Mouse (Mus musculus): ENCODE measurements around the gene Ncs1. TPM values are rescaled to one million over a fixed set of nuclear protein-coding genes. Genes with fewer than 3 reads are reported as not detected.

Gene Ncs1
- polyA plus RNA-seq, 1 experiment = not detected

- Histone ChIP-seq H3K4me3 (ENCODE audit: insufficient read depth, low read depth, low read length) (no peak overlapping the region), H3K27ac (ENCODE audit: insufficient read depth, low read depth, low read length) (peak overlapping the region; percentile 97), H3K4me1 (ENCODE audit: control insufficient read depth, insufficient read depth, low read length) (peaks cover 90% of the 10 kb centered on the region)
- TF ChIP-seq CTCF (IDR thresholded peaks at IDR 0.05; ENCODE audit: insufficient read depth, low read depth, low read length) (no peak), POLR2A (IDR thresholded peaks at IDR 0.05; ENCODE audit: insufficient read depth, low read depth, low read length) (no peak)
- WGBS = 8% methylated on average over 10 of the region's 10 CpGs
Observed at GRCm38 (mm10) chr2:31263746-31264378, 18.2 kb downstream of the Ncs1 start.

- 24% methylated on average over 6 of the region's 6 CpGs for WGBS
- Histone ChIP-seq H3K27ac (ENCODE audit: insufficient read depth, low read depth, low read length) (peak overlapping the region; percentile 37), H3K4me3 (ENCODE audit: insufficient read depth, low read depth, low read length) (no peak overlapping the region), H3K4me1 (ENCODE audit: control insufficient read depth, insufficient read depth, low read length) (peaks cover 81% of the 10 kb centered on the region)
- TF ChIP-seq CTCF (IDR thresholded peaks at IDR 0.05; ENCODE audit: insufficient read depth, low read depth, low read length) (no peak), POLR2A (IDR thresholded peaks at IDR 0.05; ENCODE audit: insufficient read depth, low read depth, low read length) (no peak)
Observed at GRCm38 (mm10) chr2:31267447-31267846, 21.8 kb downstream of the Ncs1 start.

GRCm38 (mm10) chr2:31268631-31269030 is 23.0 kb downstream of the Ncs1 start:
- Histone ChIP-seq H3K4me1 (ENCODE audit: control insufficient read depth, insufficient read depth, low read length) (peaks cover 79% of the 10 kb centered on the region), H3K27ac (ENCODE audit: insufficient read depth, low read depth, low read length) (no peak overlapping the region), H3K4me3 (ENCODE audit: insufficient read depth, low read depth, low read length) (no peak overlapping the region)
- WGBS = 29% methylated on average over 5 of the region's 5 CpGs
- TF ChIP-seq CTCF (IDR thresholded peaks at IDR 0.05; ENCODE audit: insufficient read depth, low read depth, low read length) (no peak), POLR2A (IDR thresholded peaks at IDR 0.05; ENCODE audit: insufficient read depth, low read depth, low read length) (no peak)

DNA sequence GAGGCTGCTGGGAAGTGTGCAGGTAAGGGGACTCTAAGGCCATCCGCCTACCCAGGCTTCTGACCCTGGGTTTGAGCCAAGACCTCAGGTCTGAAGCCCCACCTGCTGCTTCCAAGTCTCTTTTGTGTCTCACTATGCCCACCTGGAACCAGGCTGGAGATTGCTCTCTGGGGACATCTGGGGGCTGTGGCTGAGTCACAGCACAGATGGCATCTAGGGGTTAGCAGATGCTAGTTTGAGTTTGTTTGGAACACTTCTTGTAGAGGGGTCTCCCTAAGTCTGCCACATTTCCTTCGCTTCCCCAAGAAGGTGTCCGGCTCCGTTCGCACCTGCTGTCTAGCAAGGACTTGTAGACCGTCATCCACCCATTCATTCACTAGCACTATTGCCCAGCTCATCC is 23.6 kb downstream of the Ncs1 start:
- no peak for TF ChIP-seq POLR2A (IDR thresholded peaks at IDR 0.05; ENCODE audit: insufficient read depth, low read depth, low read length)
- TF ChIP-seq CTCF (IDR thresholded peaks at IDR 0.05; ENCODE audit: insufficient read depth, low read depth, low read length) = no peak
- Histone ChIP-seq H3K4me3 (ENCODE audit: insufficient read depth, low read depth, low read length) (no peak overlapping the region), H3K4me1 (ENCODE audit: control insufficient read depth, insufficient read depth, low read length) (peaks cover 79% of the 10 kb centered on the region), H3K27ac (ENCODE audit: insufficient read depth, low read depth, low read length) (no peak overlapping the region)
- 85% methylated on average over 6 of the region's 6 CpGs for WGBS

- 91% methylated on average over 10 of the region's 10 CpGs for WGBS
- no peak overlapping the region for H3K27ac ChIP-seq (ENCODE audit: insufficient read depth, low read depth, low read length)
- TF ChIP-seq POLR2A (IDR thresholded peaks at IDR 0.05; ENCODE audit: insufficient read depth, low read depth, low read length) = no peak
- no peak for TF ChIP-seq CTCF (IDR thresholded peaks at IDR 0.05; ENCODE audit: insufficient read depth, low read depth, low read length)
Observed at GRCm38 (mm10) chr2:31269847-31270246, 24.2 kb downstream of the Ncs1 start.

GRCm38 (mm10) chr2:31270470-31270869 is 24.8 kb downstream of the Ncs1 start:
- Histone ChIP-seq H3K4me1 (ENCODE audit: control insufficient read depth, insufficient read depth, low read length) (peaks cover 78% of the 10 kb centered on the region), H3K4me3 (ENCODE audit: insufficient read depth, low read depth, low read length) (no peak overlapping the region)
- 94% methylated on average over 8 of the region's 8 CpGs for WGBS

More at GRCm38 (mm10) chr2:31269847-31270246, 24.2 kb downstream of the Ncs1 start:
- Histone ChIP-seq H3K4me1 (ENCODE audit: control insufficient read depth, insufficient read depth, low read length) (peaks cover 78% of the 10 kb centered on the region), H3K4me3 (ENCODE audit: insufficient read depth, low read depth, low read length) (no peak overlapping the region)

DNA sequence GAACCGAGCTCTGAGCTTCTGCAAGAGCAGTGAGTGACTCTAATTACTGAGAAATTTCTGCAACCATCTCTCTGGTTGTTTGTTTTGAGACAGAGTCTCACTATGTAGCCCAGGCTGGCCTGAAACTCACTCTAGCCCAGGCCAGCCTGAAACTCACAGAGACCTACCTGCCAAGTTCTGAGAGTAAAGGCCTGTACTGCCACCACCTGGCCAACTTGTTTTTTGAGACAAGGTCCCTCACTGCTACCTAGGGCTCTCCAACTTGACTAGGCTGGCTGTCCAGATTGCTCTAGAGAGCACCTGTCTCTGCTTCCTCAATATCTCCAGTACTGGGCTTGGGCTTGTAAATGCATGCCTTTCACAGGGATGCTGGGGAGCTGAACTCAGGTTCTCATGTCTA is 25.4 kb downstream of the Ncs1 start:
- no peak overlapping the region for H3K4me3 ChIP-seq (ENCODE audit: insufficient read depth, low read depth, low read length)
- 78% methylated on average over 1 of the region's 1 CpGs for WGBS
- H3K27ac ChIP-seq (ENCODE audit: insufficient read depth, low read depth, low read length) = no peak overlapping the region
- H3K4me1 ChIP-seq (ENCODE audit: control insufficient read depth, insufficient read depth, low read length) = peaks cover 77% of the 10 kb centered on the region
- TF ChIP-seq POLR2A (IDR thresholded peaks at IDR 0.05; ENCODE audit: insufficient read depth, low read depth, low read length) = no peak
- TF ChIP-seq CTCF (IDR thresholded peaks at IDR 0.05; ENCODE audit: insufficient read depth, low read depth, low read length) = no peak

More at GRCm38 (mm10) chr2:31270470-31270869, 24.8 kb downstream of the Ncs1 start:
- TF ChIP-seq POLR2A (IDR thresholded peaks at IDR 0.05; ENCODE audit: insufficient read depth, low read depth, low read length) = no peak
- TF ChIP-seq CTCF (IDR thresholded peaks at IDR 0.05; ENCODE audit: insufficient read depth, low read depth, low read length) = no peak
- no peak overlapping the region for H3K27ac ChIP-seq (ENCODE audit: insufficient read depth, low read depth, low read length)

- no peak overlapping the region for H3K4me3 ChIP-seq (ENCODE audit: insufficient read depth, low read depth, low read length)
- 39% methylated on average over 6 of the region's 6 CpGs for WGBS
- no peak for TF ChIP-seq POLR2A (IDR thresholded peaks at IDR 0.05; ENCODE audit: insufficient read depth, low read depth, low read length)
- no peak for TF ChIP-seq CTCF (IDR thresholded peaks at IDR 0.05; ENCODE audit: insufficient read depth, low read depth, low read length)
- H3K4me1 ChIP-seq (ENCODE audit: control insufficient read depth, insufficient read depth, low read length) = peaks cover 74% of the 10 kb centered on the region
- H3K27ac ChIP-seq (ENCODE audit: insufficient read depth, low read depth, low read length) = peak overlapping the region; percentile 35
Observed at GRCm38 (mm10) chr2:31274993-31275392, 29.4 kb downstream of the Ncs1 start.

DNA sequence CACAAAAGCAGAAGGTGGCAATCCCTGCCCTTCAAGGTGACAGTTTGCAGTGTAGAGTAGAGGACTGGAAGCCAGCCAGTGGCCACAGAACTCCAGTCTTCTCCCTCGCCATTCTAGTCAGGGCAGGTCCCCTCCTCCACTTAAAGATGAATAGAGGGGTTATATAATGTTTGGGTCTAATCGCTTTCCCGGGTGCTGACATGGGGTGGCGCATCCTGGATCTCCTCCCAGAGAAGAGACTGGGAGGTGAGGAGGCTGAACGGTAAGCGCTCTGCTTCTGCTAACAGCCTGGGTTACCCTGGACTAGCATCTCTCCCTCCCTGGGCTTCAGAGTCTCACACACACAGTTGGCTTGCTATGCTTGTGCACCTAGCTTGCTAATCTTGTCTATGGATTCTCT is 32.2 kb downstream of the Ncs1 start:
- H3K27ac ChIP-seq (ENCODE audit: insufficient read depth, low read depth, low read length) = peak overlapping the region; percentile 92
- WGBS = 17% methylated on average over 6 of the region's 6 CpGs
- H3K4me1 ChIP-seq (ENCODE audit: control insufficient read depth, insufficient read depth, low read length) = peaks cover 77% of the 10 kb centered on the region
- no peak for TF ChIP-seq CTCF (IDR thresholded peaks at IDR 0.05; ENCODE audit: insufficient read depth, low read depth, low read length)
- H3K4me3 ChIP-seq (ENCODE audit: insufficient read depth, low read depth, low read length) = no peak overlapping the region
